Mouse (Mus musculus) kidney, adult 9 months (tissue): Measurements from ENCODE around the gene Hhatl.

Experiments used
- DNase-seq: peaks from one replicate; pipeline ENCODE4 v3.0.0; 2022

The Hhatl gene

DNA sequence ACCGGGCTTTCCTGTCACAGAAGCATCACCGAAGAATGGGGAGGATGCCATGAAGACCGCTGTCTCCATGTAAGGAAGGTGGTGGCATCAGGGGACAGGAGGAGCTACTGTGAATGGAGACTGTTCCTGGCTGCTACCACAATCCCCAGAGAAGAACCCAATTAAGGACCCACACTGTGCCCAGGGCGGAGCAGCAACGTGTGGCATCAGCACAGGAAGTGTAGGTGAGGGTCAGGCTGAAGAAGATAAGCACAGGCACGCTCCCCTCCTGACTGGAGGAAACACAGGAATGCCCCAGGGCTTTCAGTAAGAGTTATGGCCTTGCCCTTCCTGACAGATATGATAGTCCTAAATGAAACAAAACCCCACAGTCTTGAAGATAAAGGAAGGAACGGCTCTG, 10.4 kb upstream of the Hhatl start:
- no peak for DNase-seq

DNA sequence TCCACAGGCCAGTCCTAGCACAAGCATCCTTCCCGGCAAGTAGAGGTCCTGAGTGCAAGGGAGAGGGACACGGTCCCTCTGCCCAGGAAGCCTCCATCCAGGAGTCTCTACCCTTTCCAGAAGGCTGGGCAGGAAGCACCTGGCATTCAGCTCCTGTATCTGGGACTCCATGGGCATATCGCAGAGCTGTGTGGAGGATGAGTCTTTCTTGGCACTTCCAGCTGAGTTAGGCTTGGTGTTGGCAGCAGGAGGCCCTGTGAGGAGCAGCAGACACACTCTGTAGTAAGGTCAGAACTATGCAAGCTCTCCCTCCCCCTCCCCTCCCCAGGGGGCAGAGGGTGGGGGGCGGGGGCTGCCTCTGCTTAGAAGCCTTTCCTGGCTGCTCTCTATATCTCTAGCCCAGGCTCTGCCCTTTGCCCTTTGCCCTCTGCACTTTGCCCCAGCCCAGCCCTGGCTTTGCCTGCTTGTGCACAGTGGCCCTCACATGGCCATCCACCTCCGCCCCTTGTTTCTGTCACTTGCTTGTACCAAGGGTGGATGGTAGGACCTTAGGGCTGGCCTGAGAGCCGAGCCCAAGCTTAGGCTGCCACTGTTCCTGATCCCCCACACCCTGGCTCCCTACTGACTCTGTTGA, 6.7 kb upstream of the Hhatl start:
- DNase-seq = no peak

DNA sequence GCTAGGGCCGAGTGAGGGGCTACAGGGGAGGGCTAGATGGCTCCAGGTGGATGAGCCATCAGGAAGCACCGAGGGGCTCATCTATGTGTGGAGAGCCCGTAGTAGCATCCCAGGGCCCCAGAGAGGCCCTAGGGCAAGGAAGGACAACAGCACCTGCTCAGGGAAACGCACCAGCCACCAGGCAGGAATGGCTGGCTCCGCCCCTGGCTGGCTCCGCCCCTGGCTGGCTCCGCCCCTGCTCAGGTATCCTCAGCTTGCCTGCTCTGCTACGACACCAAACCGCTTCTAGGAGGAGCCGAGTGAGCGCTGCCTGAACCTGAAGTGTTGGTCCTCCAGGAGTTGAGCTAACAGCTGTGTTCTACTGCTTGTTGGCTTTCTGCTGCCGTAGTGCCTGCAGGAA, 5.4 kb upstream of the Hhatl start:
- peak; percentile 56 for DNase-seq

DNA sequence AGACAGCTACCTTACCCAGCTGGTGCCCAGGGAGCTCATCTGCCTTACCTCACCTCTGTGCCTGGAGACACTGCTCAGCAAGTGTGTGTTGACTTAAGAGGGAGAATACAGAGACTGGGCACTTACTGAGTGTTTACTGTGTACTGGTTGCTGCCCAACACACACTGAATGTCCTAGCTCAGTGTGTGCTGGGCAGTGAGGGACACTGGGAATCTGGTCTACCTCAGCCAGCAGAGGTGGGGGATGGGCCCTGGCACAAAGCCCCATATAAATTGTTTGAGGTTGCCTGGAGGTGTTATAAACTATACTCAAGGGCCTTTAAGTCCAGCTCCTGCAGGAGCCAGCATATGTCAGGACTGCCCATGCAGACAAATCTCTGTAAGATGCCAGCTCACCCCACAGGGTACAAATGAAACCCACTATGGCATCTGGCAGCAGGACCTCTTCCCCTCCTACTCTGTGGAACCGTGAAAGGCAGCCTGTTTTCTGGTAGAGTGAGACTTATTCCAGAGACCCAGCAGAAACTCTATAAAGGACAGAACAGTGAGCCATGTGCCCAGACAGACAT, 2.7 kb upstream of the Hhatl start:
- peak; percentile 61 for DNase-seq

DNA sequence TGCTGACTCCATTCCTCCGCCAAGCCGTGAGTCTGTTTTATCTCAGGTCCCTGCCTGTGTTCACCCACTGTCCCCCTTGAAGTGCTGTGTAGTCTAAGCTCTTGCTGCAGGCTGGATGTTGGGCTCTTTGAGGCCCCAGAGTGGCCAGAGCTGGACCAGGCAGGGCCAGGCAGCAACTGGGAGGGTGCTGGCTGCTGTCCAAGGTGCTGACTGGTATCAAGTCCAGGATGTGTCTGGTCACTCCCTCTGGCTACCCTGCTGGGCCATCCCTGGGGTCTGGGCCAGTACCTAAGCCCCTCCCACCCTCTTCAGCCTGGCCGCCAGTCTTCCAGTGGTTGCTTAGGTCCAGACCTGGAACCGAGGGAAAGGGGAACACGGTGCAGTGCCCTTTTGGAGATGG, 1.1 kb downstream of the Hhatl start:
- DNase-seq = peak; percentile 53

DNA sequence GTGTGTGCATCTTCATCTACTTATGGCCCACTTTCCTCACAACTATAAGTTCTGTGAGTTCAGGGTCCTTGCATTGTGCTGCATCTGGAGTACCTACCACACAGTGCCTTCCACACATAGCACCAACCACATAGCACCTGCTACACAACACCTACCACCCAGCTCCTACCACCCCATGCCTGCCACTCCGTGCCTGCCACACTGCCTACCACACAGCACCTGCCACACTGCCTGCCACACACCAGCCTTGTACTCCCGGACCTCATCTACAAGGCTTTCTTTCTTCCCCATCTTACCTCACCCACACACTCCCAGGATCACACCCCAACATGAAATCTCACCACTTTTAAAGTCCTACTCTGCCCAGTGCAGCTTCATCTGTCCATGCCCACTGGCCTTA, 5.9 kb downstream of the Hhatl start:
- DNase-seq = no peak

DNA sequence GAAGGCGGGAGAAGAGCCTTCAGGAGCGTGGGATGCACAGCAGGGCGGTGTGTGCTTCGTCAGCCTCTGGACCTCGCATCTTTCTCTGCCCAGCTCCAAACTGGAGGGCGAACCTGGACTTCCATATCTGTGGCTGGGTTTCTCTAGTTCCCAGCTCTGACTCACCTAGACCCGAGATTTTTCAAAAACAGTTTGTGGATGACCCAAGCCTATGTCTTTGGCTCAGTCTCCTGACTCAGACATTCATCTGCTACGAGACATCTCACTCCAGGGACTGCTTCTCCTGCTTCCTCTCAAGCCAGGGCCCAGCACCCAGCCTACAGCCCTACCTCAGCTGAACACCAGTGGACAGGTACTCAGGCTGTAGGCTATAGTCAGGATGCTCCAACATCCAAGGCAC, 7.0 kb downstream of the Hhatl start:
- no peak for DNase-seq

DNA sequence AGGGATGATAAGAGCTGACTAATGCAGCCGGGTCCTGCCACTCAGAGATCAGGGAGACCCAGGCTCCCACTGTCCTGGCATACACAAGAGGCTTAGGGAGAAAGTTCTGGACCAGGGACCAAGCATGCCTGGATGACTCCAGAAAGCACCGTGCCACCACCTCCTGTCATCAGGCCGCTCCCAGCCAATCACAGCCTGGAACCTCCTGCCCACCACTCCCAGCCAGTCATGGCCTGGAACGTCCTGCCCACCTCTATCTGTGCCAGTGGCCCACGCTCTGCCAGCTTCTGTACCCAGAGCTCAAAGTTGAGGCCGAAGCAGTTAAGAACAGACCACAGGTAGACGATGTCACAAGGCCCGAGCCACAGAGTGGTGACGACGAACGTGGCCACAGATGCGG, 7.5 kb downstream of the Hhatl start:
- no peak for DNase-seq

DNA sequence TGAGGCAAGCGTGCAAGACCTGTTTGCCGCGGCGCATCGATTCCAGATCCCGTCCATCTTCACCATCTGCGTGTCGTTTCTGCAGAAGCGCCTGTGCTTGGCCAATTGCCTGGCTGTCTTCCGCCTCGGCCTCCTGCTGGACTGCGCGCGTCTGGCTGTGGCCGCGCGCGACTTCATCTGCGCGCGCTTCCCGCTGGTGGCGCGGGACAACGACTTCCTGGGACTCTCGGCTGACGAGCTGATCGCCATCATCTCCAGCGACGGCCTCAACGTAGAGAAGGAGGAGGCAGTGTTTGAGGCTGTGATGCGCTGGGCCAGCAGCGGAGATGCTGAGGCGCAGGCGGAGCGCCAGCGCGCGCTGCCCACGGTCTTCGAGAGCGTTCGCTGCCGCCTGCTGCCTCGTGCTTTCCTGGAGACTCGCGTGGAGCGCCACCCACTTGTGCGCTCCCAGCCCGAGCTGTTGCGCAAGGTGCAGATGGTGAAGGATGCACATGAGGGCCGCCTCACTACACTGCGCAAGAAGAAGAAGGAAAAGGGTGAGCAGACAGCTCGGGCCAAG, 14.2 kb downstream of the Hhatl start:
- no peak for DNase-seq

DNA sequence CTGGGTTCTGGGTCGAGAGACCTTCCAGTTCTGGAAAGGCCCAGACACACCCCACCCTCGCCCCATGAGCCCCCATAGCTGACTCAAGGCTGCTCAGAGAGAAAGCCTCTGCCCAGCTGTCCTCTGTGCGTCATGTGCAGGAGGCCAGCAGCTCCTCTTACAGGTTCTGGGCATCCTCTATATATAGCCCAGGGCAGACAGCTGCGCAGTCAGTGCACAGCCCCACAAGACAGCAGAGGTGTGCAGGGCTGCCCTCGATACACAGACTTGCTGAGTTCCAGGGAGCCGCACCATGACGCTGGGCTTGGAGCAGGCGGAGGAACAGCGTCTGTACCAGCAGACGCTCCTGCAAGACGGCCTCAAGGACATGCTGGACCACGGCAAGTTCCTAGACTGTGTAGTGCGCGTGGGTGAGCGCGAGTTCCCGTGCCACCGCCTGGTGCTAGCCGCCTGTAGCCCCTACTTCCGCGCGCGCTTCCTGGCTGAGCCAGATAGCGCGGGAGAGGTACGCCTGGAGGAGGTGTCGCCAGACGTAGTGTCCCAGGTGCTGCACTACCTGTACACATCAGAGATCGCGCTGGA, 14.7 kb downstream of the Hhatl start, which contains the start of gene Klhl40:
Gene Klhl40, plus strand, starts transcription at position 124 of the 582 bp plus-strand sequence.
- DNase-seq = no peak

DNA sequence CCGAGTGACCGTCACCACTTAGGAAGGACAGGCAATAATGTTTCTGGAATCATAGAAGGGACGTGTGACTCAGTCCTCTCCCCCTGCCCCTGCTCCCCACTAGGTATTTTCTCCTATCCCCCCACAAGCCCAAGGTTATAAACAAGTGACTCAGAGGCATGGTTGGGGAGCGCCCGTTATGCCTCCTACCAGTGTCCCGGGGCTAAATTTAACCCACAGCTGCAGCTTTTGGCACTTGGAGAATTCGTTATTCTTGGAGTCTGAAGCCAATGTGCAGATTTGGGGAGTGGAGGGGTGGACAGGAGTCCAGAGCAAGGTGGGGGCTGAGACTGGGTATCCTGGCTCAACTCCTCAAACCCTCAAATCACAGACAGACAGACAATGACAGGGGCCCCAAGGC, 15.8 kb downstream of the Hhatl start:
- no peak for DNase-seq

DNA sequence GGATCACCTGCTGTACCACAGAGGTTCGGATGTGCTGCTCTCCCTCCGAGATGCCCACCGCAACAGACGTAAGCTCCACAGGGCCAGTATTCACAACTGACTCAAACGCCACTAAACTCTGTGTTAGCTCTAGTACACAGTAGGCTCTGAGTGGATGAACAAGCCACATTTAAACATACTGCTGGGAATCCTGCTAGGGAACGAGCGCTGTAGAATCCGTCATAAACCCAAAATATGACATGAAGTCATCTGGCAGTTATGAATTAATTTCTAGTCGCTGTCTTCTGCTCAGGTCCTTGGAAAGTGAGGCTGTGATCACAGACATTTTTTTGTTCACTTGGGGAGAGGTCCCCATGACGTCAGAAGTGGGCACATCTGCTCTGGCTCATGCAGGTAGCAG, 16.4 kb downstream of the Hhatl start:
- no peak for DNase-seq

DNA sequence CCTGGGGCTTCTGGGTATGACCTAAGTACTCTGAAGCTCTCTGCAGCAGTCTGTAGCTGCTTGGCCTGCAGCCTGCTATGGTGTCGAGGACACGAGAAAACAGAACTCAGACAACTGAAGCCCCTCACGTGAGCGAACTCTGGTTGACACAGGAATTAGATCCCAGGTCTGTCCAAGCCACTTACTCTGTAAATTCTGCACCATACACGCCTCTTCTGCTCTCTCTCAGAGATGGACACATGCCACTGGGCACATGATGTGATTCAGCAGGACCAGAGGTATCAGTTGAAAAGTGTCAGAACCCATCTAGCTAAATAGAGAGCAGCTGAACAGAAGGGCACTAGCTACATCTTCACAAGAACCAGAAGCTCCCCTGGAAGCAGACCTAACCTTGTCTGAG, 19.9 kb downstream of the Hhatl start:
- no peak for DNase-seq

DNA sequence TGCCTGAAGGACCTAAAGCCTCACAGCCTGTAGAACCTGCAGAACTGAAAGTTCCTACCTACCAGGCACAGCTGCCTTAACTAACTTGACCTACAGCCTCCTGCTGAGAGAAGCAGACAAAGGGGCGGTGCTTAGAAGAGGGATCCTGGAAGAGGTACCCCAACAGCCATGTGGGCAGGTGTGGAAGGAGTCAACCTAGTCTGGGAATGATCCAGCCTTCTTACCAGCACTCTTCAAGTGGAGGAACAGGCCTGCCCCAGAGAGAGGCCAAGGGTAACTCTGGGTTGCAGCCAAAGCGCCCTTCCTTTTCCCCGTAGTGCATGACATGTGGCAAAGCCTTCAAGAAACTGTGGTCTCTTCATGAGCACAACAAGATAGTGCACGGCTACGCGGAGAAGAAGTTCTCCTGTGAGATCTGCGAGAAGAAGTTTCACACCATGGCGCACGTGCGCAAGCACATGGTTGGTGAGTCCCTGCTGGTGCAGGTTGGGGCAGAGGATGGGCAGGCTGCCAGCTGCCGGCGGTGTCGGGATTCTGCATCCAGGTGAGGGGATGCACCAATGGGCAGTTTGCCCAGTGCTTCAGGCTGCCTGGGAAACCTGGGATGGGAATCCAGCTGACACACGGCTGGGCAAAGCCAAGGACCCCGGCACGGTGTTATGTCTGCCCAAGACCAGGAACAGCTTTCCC, 27.0 kb downstream of the Hhatl start:
- DNase-seq = no peak

DNA sequence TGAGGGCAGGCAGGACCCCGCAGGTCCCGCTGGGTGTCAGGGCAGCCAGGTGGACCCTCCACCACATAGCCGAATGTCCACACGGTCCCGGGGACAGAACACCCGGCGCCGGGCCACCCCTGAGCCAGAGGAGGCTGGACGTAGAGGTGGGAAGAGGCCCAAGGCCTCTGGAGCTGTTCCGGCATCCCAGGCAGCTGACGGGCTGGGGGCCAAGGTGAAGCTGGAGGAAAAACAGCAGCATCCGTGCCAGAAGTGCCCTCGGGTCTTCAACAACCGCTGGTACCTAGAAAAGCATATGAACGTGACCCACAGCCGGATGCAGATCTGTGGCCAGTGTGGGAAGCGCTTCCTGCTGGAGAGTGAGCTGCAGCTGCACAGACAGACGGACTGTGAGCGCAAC, 28.6 kb downstream of the Hhatl start:
- DNase-seq = no peak

DNA sequence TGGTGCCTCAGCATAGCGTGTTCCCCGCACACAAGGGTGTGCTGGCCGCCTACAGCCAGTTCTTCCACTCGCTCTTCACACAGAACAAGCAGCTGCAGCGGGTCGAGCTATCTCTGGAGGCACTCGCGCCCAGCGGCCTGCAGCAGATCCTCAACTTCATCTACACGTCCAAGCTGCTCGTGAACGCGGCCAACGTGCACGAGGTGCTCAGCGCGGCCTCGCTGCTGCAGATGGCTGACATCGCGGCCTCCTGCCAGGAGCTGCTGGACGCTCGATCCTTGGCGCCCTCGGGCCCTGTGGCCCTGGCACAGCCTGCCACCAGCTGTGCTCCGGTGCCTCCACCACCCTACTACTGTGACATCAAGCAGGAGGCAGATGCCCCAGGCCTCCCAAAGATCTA, 29.5 kb downstream of the Hhatl start:
- no peak for DNase-seq

DNA sequence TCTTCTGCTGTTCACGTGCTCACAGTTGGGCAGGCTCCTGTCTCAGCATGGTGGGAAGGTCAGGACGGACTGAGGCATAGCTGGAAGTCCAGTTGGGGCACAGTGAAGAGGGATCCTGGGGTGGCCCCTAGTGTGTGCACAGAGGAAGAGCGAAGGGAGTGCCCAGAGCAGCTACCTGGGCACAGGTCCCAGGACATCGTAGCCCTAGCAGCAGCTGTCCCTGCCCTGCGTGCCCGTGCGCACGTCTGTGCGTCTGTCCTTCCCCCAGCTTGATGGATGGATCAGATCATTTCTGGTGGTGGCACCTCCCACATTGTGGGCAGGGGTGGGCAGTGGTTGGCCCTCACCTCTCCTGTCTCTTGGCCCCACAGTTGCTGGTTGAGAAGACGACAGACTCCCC, 30.1 kb downstream of the Hhatl start:
- DNase-seq = no peak

DNA sequence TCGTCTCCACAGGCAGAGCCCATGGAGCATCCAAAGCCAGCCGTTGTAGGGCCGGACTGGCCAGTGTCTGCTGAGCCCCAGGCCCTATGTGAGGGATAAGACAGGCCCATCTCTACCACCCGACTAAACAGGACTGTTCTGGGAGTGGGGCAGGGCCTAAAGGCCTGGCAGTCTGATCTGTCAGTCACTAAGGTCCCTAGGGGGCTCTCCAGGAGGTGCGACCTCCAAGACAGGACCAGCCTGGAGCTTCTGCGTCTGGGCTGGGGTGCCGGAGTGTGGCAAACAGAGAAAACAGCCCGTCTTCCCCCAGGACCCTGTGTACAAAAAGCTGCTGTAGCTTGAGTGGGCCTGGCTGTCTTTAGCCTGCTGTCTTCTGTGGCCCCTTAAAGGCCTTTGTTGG, 30.5 kb downstream of the Hhatl start:
- no peak for DNase-seq

DNA sequence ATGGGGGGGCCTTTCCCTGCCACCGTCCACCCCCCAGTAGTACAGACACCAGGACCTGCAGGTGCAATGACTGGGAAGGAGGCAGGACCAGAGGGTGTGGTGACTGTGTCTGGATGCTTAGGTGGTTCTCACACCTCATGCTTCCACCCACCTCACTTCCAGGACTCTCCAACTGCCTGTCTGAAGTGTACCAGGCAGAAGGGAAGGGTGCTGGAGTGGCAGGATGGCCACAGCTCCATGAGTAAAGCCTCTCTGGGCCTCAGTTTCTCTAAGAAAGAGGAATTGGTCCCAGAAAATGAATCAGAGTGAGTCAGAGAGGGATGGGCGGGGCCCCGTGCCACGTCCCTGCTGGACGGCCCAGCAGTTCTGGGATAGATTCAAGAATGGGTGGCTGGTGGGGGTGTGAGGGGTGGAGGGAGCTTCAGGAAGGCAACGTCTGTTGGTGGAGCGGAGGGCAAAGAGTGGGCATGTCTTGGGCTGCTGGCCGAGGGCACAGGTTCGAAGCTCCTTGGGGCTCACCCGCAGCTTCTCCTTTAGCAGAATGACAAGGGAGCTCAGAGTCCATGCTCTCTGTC, 31.1 kb downstream of the Hhatl start:
- no peak for DNase-seq

DNA sequence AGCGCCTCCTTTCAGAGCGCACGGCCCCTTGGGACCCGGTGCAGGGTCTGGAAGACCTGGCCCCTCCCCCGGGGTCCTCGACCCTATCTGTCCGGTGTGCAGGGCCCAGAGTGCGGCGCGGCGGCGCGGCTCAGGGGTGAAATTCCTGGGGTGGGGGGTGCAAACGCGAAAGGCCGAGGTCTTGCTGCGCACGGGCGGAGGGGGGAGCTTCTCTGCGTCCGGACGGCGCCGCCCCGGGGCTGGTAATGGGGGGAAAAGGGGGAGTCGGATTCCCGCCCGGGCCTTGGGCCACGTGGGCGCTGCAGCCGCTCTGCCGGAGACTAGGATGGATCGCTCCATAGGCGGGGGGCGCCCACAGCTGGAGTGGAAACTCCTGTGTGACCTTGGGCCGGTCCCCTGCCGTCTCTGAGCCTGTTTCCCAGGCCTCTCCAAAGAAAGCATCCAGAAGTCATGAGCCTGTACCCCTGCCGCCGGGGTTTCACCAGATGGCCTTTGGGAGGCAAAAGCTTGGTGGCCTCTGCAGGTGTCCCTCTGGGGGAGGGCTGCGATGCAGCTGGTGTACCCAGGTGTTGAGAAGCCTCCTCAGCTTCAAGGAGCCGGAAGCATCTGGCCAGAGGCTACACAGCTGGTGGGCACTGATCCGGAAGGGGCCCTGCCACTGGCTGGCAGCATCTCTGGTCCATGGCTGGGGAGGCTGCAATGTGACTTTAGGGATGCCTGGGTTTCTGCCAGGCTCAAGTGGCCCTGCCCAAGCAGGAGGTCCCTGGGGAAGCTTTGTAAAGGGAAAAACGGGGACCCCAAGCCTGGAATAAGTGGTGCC, 31.8 kb downstream of the Hhatl start:
- DNase-seq = peak; percentile 50

DNA sequence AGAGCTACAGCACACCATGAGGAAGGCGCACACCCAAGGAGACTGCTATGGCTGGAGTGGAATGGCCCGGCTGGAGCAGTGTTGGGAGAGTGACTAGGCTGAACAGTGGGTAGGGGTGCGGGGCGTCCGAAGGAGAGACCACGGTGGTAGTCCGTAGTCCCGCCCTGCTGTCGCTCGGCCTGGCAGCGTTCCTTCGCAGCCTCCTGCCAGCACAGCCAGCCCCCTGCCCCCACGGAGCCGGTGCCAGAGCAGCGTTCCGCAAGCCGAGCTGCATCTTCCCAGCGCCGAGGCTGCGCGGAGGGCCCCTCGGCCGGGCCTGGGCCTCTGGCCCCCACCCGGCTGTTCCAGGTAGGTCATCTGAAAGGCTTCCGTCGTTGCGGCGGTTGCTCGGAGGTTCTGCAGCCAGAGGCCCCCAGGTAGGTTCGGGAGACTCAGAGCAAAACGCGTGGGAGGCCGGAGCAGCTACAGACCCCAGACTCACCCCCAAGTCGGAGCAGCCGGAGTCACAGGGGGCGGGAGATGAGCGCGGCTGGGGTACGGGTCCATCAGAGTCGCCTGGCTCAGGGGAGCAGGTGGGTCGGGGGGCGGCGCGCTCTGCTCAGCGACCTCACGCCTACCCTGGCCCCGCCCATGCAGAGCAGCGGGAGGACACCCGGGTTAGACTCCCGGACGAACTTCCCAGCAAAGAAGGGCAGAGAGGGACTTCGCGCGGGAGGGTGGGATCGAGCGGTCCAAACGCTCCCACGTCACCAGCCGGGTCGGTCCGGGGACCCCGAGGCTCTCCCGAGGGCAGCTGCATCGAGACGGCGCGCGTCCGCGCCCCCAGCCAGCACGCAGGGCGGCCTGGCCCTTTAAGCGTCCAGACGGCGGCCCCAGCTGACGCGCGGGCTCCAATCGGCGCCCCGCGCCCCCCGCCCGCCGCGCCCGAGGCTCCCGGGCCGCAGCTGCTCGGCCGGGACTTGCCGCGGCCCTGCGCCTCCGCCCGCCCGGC, 32.9 kb downstream of the Hhatl start, which contains the start of gene Zfp651:
Gene Zfp651, plus strand, starts transcription at position 240 of the 991 bp plus-strand sequence.
- peak; percentile 37 for DNase-seq
